Mouse (Mus musculus) myocyte (in vitro differentiated cells): ENCODE results near the gene Ppp2r5e.
A peak's percentile ranks its signal among the peaks of the same experiment; 100 is the strongest.

Experiments
- CEBPB ChIP-seq: IDR thresholded peaks from 2 replicates; pipeline ENCODE4 v1.6.1; 2011; ENCODE audit warnings: mild to moderate bottlenecking, moderate library complexity; ENCODE audit not compliant: poor library complexity, insufficient read depth, severe bottlenecking
- E2F4 ChIP-seq: IDR thresholded peaks from one replicate; pipeline ENCODE4 v1.6.1; 2011; ENCODE audit warnings: mild to moderate bottlenecking, control low read depth, moderate library complexity; ENCODE audit not compliant: insufficient read depth
- MAX ChIP-seq: IDR thresholded peaks from one replicate; pipeline ENCODE4 v1.6.1; 2011; ENCODE audit warnings: low read depth, mild to moderate bottlenecking, control low read depth
- MYOD1 ChIP-seq, 3 experiments: IDR thresholded peaks; one replicate each; pipeline ENCODE4 v1.6.1; 2011; ENCODE audit warnings: control low read depth in 2 of 3, low read depth in 2 of 3, mild to moderate bottlenecking in 2 of 3, moderate library complexity in 1 of 3; ENCODE audit not compliant: insufficient read length in 2 of 3, control insufficient read depth in 1 of 3
- POLR2A ChIP-seq: IDR thresholded peaks from one replicate; pipeline ENCODE4 v1.6.1; 2011; ENCODE audit warnings: low read depth, mild to moderate bottlenecking, control low read depth, moderate library complexity; ENCODE audit not compliant: insufficient read length
- POLR2AphosphoS2 ChIP-seq: IDR thresholded peaks from one replicate; pipeline ENCODE4 v1.6.1; 2011; ENCODE audit warnings: low read depth, control low read depth; ENCODE audit not compliant: insufficient read length
- SRF ChIP-seq: IDR thresholded peaks from one replicate; pipeline ENCODE4 v1.6.1; 2011; ENCODE audit warnings: low read depth; ENCODE audit not compliant: control insufficient read depth, insufficient read length
- TCF12 ChIP-seq: IDR thresholded peaks from one replicate; pipeline ENCODE4 v1.6.1; 2011; ENCODE audit warnings: mild to moderate bottlenecking, control low read depth; ENCODE audit not compliant: poor library complexity, insufficient read depth, severe bottlenecking
- USF1 ChIP-seq: IDR thresholded peaks from one replicate; pipeline ENCODE4 v1.6.1; 2011; ENCODE audit warnings: low read depth, mild to moderate bottlenecking, control low read depth, moderate library complexity

DNA sequence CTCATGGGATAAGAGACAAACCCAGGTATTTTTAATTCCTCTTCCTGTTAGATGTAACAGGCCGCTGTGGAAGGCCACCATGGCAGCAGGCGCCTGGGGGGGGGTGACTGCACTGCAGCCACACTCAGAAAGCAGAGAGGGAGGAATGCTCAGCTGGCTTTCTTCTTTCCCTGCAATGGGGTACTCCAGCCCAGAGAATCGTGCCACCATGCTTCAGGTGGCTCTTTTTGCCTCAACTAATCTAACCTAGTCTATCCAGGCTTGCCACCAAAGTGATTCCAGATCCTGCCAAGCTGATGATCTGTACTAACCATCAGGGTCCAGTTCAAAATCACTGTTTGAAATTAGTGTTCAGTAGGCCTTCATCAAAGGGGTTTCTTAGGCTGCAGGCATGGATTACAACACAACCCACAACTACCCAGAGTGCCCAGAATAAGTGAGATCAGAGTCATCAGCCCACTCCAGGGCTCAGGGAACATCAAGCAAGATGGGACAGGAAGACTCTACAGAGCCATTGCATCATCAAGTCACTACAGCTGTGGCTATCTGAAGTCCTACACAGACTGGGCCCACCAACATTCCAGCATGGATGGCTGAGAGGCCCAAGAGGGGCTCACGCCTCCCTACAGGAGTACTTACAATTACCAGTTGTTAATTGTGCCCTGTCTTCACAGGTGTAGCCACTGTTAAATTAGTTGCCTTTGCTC lies 35.2 kb downstream of the Ppp2r5e start:
- TF ChIP-seq USF1, result no peak
- no peak for TF ChIP-seq POLR2A
- TF ChIP-seq SRF, result no peak
- no peak for TF ChIP-seq MAX
- no peak for TF ChIP-seq E2F4
- TF ChIP-seq MYOD1 (IDR thresholded peaks at IDR 0.05; ENCODE audit: control insufficient read depth in 1 of 3, insufficient read length in 2 of 3, low read depth in 2 of 3), result no peak
- peak; percentile 66 for TF ChIP-seq CEBPB
- no peak for TF ChIP-seq TCF12
- TF ChIP-seq POLR2AphosphoS2, result no peak
